Mouse (Mus musculus) spleen, postnatal 4 days (tissue): ENCODE results near the gene Ung.

Experiments used
- DNase-seq, 2 experiments: peaks; one replicate each; pipeline ENCODE4 v3.0.0; 2022; ENCODE audit warnings: low spot score in 2 of 2

Gene Ung

DNA sequence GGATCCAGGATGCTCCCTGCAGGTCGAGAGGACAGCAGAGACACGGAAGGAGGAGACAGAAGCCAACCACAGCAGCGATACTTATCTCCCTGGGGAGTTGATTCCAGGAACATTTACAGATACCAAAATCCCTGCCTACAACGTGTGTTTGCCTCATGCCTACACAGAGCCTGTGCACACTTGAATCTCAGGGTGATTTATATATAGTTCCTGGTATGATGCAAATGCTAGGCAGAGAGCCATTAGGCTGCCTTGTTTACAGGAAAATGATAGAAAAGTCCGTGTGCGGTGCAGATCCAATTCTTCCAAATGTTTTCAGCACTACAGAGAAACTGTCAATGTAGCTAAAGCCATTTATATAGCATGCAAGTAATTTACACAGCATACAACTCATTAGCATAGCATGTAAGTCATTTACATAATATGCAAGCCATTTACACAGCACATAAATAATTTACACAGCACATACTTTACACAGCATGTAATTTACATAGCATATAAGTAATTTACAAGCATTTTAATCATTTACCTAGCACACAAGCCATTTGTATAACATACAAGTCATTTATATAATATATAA is 33.0 kb downstream of the Ung start:
- DNase-seq = no peak

DNA sequence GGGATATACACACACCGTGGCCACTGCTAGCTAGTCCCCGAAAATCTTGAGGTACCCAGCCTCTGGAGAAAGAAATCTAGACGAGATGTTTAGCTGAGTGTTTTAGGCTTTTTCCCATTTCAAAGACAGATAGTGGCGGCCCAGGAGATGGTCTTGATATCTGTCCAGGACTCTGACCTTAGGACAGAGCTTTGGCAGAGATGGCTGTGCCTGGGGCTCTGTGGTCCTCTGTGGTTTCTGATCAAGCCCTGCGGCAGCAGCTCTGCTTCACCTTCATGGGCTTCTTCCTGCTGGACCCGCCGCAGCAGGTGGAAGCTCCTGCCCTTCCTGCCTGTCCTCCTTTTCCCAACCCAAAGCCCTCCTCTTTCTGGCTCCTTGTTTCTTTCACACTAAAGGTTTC is 40.2 kb downstream of the Ung start:
- no peak for DNase-seq

DNA sequence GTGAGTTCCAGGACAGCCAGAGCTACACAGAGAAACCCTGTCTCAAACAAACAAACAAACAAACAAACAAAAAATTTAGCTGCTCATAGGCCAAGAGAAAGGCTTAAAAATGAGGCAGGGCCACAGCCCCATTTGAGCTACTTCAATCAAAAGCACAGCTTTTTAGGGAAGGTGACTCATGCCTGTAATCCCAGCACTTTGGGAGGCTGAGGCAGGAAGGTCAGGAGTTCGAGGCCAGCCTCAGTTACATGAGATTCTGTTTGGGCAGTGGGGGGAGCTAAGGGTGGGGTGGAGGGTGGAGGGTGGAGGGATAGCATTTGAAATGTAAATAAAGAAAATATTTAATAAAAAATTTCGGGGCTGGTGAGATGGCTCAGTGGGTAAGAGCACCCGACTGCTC is 42.8 kb downstream of the Ung start:
- DNase-seq = no peak

DNA sequence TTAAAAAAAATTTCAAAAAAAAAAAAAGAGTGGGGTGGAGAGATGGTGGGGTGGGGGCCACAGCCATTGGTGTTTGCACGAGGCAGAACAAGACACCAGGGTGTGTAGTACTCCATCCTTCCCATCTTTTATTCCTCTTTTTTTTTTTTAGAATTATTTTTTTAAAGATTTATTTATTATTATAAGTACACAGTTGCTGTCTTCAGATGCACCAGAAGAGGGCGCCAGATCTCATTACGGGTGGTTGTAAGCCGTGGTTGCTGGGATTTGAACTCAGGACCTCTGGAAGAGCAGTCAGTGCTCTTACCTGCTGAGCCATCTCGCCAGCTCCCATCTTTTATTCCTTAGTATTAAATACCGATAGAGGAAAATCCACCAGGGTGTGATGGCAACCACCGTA is 43.3 kb downstream of the Ung start:
- no peak for DNase-seq

DNA sequence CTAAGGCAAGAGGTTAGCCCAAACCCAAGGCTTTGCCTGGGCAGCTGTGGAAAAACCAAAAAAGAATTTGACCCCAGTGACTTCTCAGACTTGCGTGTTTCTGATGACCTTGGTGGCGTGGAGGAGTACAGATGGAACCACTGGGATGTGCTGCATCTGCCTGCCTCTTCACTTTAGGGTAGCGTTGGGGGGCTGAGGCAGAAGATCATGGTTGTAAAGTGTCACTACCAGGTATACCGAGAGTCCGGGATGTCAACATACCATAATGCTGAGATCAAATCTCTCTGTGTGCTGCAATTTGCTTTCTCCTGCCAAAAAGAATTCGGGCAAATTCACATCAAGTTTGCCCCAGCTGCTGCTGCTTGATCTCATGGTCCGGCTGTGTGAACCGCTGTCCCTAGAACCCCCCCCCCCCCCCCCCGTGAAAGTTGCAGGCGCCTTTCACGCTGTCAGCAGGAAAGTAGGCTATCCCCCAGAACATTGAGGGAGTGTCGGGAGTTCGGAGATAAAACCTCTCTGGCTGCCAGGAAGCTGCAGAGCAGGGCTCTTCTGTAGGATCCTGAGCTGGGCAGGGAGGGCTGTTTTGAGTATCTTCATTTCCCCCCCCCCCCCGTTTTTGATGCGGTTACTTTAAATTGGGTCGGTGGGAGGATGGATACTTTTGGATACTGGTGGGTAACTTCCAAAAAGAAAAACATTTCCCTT is 43.8 kb downstream of the Ung start:
- DNase-seq = no peak

DNA sequence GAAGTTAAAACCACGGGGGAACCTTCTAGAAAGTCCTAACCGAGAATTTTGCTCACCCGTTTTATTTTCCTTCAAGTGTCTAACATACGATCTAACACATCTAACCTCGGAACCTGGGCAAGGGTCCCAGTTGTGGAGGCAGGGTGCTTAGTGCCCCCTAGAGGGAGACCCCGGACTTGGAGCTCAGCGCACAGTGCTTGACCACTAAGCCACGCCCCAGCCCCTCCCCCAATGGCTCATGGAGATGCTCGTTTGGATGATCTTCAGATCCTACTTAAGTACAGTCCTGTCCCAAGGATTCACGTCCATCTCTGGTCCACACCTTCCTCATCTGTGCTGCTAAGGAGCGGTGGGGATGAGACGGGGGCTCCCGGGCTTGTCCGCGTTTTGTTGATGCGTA is 44.5 kb downstream of the Ung start:
- DNase-seq = no peak

DNA sequence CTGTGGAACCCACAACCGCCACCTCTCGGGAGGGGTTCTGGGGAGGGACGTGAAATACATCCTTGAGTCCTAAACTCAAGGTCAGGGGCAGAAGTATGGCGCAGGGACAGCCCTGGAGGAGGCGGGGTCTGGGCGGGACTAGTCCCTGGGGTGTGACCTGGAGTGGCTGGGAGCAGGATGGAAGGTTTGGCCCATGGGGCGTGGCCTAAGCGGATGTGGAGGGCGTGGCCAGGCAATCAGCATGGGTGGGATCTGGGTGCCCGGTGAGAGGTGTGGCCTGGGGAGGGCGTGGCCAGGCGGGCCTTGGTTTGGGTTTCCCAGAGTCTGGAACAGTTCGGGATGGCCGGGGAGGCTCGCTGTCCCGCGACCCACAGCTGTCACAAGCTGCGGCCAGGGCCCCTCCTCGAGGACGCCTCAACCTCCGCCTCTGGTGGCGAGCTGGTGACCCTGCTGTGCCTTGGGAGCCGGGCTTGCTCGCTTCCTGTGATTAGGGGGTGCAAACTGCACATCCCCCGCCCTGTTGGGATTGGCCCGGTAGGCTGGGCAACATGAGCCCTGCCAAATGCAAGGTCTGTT is 45.5 kb downstream of the Ung start:
- DNase-seq = peak; percentile 88

DNA sequence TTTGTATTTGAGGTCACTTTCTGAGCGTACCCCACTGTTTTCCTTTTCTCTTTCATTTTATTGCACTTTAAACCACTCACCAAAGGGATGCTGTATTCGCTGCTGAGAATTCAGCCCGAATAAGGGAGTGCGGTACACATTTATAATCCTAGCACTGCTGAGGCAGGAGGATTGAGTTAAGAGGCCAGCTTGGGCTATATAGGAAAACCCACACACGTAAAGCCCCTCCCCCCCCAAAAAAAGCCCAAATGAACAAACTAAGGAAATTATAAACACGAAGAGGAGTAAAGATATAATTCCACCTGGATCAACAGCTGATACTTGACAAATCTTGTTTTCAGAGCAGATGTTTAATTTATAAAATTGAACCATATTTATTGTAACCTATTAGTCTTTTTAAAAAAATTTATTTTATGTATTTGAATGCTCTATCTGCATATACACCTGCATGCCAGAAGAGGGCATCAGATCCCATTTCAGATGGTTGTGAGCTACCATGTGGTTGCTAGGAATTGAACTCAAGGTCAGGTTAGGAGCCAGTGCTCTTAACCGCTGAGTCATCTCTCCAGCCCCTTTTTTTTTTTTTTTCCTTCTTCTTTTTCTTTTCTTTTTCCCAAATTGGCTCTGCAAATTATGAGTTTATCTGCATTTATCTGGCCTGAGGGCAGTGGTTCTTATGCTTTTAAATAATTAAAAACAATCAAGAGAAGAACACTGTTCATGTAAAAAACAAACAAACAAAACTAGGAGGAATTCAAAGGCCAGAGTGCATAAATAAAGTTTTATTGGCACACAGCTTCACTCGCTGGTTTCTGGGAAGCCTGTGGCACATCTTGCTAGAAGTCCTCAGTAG is 46.6 kb downstream of the Ung start:
- no peak for DNase-seq

DNA sequence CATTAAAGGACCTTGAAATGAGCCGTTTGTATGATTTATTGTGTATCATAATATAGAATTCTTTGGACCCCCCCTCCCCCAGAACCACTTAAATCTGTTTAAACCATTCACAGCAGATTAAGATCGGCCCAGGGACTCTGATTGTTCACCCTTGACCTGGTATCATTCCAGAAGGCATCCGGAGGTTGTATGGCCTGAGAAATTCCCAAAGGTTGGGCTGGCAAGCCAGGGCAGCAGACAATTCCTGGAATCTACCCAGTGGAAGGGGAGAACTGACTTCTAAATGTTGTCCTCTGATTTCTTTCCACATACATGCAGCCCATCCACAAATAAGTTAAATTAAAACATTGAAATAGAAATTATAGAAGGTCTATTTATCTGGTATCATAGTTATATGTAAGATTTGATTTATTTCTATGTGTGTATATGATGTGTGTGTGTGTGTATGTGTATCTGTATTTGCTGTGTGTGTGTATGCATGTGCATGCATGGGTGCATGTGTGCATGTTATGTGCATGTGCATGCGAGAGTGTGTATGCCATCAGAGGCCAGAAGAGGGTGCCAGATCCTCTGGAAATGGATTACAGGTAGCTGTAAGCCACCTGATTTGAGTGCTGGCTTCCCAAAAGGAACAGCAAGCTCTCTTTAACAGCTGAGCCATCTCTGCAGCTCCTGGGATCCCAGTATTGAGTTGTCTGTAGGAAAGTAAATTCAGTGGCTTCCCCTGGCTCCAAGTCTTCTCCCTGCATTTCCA is 48.0 kb downstream of the Ung start:
- no peak for DNase-seq

DNA sequence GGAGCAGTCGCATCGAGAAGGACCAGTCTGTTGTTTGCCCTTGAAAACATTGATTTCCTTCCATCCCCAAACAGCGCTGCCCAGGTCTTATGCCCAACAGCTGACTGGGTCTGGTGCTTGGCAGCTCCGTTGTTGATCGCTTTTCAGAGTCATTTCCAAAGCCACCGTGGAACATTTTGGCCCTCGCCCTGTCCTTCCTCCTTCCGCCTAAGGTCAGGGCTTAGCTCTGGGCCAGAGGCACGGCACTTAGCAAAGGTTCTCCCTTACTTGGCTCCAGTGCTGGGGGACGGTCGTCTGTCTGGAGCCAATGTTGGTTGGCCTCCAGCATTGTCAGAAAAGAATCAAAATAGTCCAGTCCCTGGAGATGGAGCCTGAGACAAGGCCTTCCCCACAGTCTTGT is 49.4 kb downstream of the Ung start:
- DNase-seq = no peak

DNA sequence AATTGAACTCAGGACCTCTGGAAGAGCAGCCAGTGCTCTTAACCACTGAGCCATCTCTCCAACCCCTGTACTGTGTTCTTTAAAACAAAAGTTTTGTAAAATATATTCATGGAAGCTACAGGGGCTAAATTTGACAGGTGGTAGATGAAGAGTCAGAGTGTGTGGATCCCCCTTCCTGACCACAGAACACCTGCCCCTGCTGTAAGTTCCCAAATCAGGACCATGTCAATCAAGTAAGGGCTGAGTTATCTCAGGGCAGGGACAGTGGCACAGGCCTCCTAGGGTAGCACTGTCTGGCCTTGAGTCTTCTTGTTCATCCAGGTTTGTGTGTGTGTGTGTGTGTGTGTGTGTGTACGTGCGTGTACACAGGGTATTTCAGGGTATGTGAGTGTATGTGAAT is 53.3 kb downstream of the Ung start:
- no peak for DNase-seq

DNA sequence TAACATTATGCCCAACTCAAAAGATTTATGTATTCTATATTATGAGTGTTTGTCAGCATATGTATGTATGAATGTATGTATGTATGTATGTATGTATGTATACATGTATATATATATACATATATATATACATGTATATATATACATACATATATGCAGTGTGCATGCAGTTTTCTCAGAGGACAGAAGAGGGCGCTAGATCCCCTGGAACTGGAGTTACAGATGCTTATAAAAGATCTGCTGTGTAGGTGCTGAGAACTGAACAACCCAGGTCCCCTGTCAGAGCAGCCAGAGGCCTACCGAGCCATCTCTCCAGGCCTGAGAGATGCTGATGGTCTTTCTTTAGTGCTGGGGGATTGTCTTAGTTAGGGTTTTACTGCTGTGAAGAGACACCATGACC is 56.9 kb downstream of the Ung start:
- no peak for DNase-seq
